Mouse (Mus musculus): Measurements from ENCODE around the gene Fam222b.
A peak's percentile ranks its signal among the peaks of the same experiment; 100 is the strongest.

The Fam222b gene

GRCm38 (mm10) chr11:78165761-78166109 lies 71.3 kb downstream of the Fam222b start:
- no peak for DNase-seq

- DNase-seq, result no peak
Measured at GRCm38 (mm10) chr11:78166161-78166560, 71.7 kb downstream of the Fam222b start.

GRCm38 (mm10) chr11:78166640-78167039 lies 72.2 kb downstream of the Fam222b start:
- no peak for DNase-seq

- no peak for DNase-seq
Measured at GRCm38 (mm10) chr11:78167257-78167959, 72.9 kb downstream of the Fam222b start.

GRCm38 (mm10) chr11:78168541-78169468 lies 74.3 kb downstream of the Fam222b start:
- no peak for DNase-seq

GRCm38 (mm10) chr11:78170306-78170705 lies 75.8 kb downstream of the Fam222b start:
- no peak for DNase-seq

- no peak for DNase-seq
Measured at GRCm38 (mm10) chr11:78171328-78171727, 76.9 kb downstream of the Fam222b start.

GRCm38 (mm10) chr11:78172034-78172747 lies 77.7 kb downstream of the Fam222b start:
- DNase-seq, result no peak

GRCm38 (mm10) chr11:78172748-78173383 lies 78.4 kb downstream of the Fam222b start:
- DNase-seq, result no peak

GRCm38 (mm10) chr11:78174506-78174905 lies 80.0 kb downstream of the Fam222b start:
- no peak for DNase-seq

- no peak for DNase-seq
Measured at GRCm38 (mm10) chr11:78175771-78176401, 81.4 kb downstream of the Fam222b start.

GRCm38 (mm10) chr11:78176402-78176862 lies 82.0 kb downstream of the Fam222b start, which contains the start of the genes Nek8 and Tlcd1:
Gene Nek8, minus strand, starts transcription at chr11:78176675.
Gene Tlcd1, plus strand, starts transcription at chr11:78176711.
- peak; percentile 68 to 73 for DNase-seq

GRCm38 (mm10) chr11:78176905-78177331 lies 82.5 kb downstream of the Fam222b start:
- DNase-seq, result no peak

- DNase-seq, result no peak
Measured at GRCm38 (mm10) chr11:78177437-78177836, 83.0 kb downstream of the Fam222b start.

- DNase-seq, result peak; percentile 90 to 93
Measured at GRCm38 (mm10) chr11:78177903-78178858, 83.7 kb downstream of the Fam222b start.

GRCm38 (mm10) chr11:78178859-78179437 lies 84.5 kb downstream of the Fam222b start:
- DNase-seq, result peak; percentile 42 to 48

GRCm38 (mm10) chr11:78179438-78179999 lies 85.1 kb downstream of the Fam222b start:
- no peak for DNase-seq

GRCm38 (mm10) chr11:78180081-78180761 lies 85.8 kb downstream of the Fam222b start:
- DNase-seq, result no peak

GRCm38 (mm10) chr11:78181830-78182357 lies 87.4 kb downstream of the Fam222b start:
- no peak for DNase-seq
